Mouse (Mus musculus) lung, postnatal 25 days (tissue): ENCODE data around the gene Nbl1.
A peak's percentile ranks its signal among the peaks of the same experiment; 100 is the strongest.

Experiments used
- DNase-seq: peaks from one replicate; pipeline ENCODE4 v3.0.0; 2022; ENCODE audit warnings: low spot score

Gene Nbl1

GRCm38 (mm10) chr4:139100326-139100725 lies 7.5 kb upstream of the Nbl1 start:
- no peak for DNase-seq

DNA sequence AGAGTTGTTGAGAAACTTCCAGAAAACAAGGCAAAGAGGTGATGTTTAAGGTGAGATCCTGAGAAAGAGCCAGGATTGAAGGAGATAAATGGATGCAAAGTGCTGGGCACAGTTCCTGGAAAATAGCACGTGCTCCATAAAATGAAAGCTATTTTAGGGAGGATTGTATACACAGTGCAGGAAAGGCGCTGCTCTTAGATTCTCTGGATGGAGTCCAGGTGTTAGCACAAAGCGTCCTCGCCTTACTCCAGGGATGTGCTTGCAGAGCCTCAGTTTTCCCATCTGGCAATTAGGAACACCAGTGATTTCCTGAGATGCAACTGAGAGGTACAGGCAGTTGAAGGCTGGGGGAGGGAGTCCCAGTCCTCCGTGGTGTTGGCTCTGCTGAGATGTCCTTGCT lies 3.4 kb upstream of the Nbl1 start:
- peak; percentile 64 for DNase-seq

- DNase-seq: peak; percentile 45
Observed at GRCm38 (mm10) chr4:139095406-139095805, 2.6 kb upstream of the Nbl1 start.

DNA sequence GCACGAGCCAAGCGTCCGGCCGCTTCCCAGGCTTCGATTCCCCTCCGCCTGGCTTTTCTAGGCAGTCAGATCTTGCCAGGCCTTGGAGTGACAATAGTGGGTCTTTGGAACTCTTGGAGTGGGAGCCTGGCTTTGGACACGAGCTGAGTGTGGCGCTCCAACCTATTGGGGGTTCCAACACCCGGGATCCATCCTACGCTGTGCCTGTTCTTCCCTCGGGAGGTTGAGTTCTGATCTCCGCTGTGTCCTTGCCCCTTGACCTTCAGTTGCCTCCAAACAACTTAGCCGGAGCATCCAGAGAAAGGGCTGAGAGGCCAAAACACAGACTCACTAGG lies 370 bp upstream of the Nbl1 start:
- no peak for DNase-seq

GRCm38 (mm10) chr4:139091478-139092355 lies 1.1 kb downstream of the Nbl1 start:
- DNase-seq: no peak

GRCm38 (mm10) chr4:139091066-139091465 lies 1.7 kb downstream of the Nbl1 start:
- no peak for DNase-seq

DNA sequence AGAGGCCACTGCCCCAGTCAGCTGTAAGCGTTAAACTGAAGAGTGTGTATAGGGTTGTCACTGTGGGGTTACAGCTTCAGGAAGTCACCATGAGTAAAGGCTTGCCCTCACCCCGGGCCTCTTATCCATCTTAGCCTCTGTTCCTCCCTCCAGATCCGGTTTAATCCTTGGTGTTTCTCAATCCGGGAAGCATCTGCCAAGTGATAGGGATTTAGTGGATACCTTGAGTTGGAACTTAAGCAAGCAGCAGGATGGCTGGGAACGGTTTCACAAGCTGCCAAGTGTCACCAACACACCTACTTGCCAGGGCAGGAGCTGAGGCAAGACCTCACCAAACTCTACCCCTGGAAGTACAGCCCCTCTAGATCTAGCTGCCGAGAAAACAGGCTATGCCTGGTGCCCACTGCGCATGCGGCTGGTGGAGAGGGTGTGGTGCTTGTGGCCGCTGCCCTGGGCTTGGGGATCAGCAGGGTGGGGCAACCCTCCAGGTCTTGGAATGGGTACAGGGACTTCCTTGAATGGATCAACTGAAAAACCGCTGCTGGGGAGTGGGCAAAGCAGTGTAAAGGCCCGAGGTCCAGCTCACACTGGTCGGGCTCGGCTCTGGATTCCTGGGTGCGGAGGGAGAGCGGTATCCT lies 2.4 kb downstream of the Nbl1 start:
- peak; percentile 39 for DNase-seq

DNA sequence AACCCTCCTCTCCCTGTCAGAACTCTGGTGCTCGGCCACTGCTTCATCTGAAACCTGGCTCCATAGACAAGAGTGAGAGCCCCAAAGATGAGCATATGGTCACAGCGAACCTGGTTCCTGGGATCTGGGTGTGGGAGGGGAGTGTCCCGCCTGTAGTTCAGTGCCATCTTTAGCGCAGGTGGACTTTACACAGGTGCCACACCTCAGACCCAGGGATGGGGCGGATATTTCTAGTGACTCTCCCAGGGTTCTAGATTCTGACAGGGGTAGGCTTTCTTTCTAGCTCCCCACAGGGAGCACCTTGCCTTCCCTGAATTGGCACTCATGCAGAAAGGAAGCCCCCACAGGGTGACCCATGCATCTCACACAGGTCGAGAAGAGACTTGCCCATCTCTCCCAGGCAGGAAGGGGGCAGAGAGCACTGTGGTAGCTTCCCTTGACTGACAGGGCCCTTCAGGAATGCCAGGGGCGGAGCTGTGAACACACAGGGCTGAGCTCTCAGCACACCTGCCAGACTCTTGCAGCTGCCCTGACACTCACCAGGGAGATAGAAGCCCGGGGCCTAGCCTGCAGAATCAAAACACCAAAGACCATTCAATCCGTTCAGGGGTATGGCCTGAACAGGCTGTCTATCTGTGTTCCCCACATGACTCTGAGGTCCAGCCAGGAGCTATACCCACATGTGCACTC lies 3.7 kb downstream of the Nbl1 start:
- DNase-seq: no peak

DNA sequence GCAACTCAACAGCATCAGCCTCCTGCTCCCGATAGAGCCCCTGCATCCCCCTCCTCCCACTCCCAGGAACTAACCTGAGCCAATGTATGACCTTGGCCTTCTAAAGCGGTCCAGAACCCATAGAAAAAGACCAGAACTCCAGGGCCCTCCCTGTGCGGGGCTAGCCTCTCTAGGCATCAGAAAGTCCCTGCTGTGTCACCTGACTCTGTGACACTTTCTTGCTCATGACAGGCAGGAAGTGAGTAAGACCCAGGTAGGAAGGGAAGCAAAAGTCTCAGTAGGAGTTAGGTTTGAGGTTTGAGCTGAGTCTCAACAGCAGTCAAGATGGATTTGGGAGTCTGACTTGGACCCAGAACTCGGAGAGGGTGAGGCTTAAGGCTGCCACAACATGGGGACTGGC lies 5.8 kb downstream of the Nbl1 start:
- DNase-seq: no peak

DNA sequence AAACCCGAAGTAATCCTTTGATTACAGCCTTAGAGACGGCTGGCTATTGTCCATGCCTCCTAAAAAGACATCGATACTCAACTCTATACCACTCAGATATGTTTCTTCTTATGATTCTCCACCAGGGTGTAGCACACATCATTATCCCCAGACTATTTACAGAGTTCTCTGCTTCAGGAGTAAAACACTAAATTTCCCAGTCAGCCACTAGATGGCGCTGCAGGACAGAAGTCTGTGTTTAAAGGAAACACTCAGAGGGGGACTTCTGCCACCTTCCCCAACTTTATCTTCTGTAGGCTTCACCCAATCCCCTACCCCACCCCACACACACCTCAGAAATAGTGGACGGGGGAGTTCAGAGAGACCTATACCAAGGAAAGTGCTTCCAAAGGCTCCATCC lies 6.8 kb downstream of the Nbl1 start:
- peak; percentile 83 for DNase-seq

DNA sequence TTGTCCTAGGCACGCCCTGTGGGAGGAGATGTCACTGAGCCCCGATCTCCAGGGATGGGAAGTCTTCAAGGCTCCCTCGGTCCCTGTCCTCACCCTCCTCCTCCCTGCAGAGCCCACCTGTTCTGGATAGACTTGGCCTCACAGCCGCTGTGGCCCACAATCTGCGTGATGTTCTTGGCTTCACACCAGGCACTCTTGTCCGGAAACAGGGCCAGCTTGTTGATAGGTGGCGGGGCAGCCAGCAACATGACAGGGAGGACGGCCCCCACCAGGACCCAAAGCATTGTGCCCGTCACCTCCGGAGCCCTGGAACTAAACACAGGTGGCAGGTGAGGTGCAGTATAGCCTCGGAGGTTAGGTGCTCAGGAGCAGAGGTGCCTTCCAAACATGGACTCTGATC lies 7.5 kb downstream of the Nbl1 start:
- no peak for DNase-seq

DNA sequence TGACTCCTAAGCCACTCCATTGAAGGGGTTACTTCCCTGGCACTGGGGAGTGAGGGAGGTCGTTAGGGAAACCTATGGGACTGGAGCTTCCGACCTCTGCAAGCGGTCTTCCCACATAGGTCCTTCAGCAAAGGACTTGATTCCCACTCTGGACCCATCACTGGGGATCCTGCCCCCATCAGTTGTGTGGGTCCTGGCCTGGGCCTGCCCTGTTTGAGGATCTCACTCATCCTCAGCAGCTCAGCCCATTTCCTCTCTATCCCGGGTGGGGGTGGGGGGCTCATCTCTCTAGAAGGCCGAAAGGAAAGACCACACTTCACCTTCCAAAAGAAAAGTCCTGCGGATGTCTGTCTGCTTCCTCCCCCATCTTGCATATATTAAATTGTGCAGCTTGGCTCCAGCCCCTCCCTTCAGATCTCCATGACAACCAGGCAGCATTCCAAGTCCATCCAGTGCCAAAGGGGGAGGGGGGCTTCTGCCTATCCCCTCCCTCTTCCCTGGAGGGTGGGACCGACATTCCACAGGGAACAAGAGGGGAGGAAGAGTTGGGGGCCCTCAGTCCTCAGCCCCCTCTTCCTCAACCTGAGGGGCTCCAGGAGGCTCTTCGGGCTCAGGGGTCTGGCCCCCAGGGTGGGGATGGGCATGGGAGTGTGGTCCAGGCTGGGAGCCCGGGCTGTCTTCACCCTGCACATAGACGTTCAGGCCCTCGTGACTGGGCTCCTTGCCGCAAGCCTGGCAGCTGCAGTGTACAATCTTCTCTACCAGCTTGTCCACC lies 9.8 kb downstream of the Nbl1 start:
- no peak for DNase-seq

- no peak for DNase-seq
Observed at GRCm38 (mm10) chr4:139081270-139081931, 11.4 kb downstream of the Nbl1 start.

DNA sequence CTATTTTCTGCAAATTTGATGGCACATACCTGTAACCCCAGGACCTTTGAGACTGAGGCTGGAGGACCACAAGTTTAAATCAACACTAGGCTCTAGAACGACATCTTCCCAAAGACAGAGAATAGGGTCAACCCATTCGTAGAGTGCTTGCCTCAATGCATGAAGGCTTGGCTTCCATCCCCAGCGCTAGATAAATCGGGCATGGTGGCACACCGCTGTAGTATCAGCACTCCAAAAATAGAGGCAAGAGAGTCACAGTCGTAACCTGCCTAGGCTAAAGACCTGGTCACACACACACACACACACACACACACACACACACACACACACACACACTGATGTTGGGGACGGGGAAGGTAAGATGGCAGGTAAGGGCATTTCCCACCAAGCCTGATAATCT lies 12.5 kb downstream of the Nbl1 start:
- DNase-seq: no peak

- DNase-seq: no peak
Observed at GRCm38 (mm10) chr4:139079439-139079838, 13.4 kb downstream of the Nbl1 start.

DNA sequence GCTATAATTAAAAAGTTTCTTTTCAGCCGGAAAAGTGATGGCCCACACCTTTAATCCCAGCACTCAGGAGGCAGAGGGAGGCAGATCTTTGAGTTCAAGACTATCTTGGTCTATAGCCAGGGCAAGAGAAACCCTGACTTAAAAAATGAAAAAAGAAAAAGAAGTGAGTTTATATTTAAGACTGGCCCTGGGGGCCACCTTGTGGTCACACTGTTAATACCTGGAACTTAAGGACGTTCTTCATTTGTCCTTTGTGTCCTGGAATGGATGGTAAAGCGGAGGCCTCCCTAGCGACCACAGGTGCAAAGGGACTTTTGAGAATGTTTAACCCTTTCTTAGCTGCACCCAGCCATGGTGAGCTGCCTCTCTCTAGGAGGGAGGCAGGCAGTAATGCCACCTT lies 14.1 kb downstream of the Nbl1 start:
- no peak for DNase-seq

DNA sequence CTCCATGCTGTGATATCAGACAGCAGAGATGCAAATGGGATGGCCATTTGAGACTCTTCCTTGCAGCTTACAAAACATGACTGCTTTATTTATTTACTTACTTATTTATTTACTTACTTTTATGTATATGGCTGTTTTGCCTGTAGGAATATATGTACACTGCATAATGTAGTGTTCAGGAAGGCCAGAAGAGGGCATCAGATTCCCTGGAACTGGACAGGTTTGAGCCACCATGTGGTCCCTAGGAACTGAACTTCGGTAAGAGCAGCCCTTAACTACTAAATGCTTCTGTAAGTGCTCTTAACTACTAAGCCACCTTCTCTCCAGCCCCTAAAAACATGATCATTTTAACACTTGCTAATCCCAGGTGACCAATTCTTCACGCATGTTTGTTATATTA lies 14.5 kb downstream of the Nbl1 start:
- no peak for DNase-seq

DNA sequence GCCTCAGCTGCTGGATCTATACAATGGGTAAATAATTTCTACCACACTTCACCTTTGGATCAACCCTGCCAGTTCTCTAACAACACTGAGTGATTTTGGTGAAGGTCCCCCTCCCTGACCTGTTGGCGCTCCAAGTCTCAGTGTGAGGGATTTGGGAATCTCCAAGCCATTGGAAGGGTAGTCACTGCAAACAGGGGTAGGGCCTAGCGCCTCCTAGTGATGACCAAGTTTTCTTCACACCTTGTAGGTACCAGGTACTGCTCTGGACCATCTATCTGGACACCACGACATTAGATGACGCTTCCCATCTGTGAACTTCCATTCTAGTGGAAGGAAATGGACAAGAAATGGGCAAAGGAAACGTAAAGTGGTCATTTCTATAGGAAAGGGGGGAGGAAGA lies 16.9 kb downstream of the Nbl1 start:
- DNase-seq: no peak

DNA sequence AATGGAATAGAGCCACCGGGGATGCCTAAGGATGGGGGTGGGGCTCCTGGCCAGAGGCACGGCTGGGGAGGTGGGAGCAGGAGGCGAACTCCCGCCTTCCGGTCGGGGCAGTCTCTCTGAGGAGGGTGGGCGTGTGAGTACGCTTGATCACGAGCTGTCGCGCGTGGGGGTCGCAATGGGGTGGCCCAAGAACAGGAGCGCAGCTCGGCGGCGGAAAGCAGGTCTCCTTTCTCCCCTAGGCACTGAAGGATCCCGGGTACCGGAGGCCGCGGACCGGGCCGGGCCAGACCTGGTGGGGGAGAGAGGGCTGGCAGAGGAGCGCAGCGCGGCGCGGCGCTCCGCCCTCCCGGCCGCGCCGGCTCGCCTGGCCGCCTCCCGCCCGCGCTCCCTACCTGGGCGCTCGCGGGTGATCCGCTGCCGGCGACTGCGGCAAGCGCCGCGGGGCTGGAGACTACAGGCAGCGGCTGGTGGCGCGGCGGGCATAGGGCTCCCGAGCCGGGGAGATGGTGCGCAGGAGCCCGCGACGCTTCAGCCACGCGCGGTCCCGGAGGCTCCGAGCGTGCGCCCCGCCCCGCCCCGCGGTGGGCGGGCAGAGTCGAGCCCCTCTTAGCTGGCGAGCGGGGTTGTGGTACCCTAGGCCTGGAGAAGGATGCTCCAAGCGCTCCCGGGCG lies 17.6 kb downstream of the Nbl1 start, which contains the start of gene Htr6:
TSS of gene Htr6 (minus strand) at position 530 of the 671 bp plus-strand sequence.
- no peak for DNase-seq

- no peak for DNase-seq
Observed at GRCm38 (mm10) chr4:139074060-139074459, 18.7 kb downstream of the Nbl1 start.

DNA sequence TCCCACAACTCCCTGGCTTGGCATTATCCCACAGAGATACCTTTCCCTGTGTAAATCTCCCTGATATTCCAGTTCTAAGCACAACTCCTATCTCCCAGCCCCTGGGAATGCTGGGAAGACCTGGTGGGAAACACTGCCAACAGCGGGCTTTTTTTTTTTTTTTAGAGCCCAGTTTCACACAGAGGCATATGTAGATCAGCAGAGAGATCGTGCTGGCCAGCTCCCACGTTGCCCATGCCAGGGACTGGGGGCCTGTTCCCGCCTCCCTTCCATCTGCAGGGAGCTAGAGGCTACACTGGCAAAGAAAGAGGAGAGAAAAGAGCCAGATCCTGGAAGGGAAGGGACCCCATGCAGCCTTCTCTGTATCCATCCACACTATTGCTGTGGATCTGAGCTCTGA lies 24.5 kb downstream of the Nbl1 start:
- no peak for DNase-seq
